Mouse (Mus musculus): ENCODE data around the gene Lama5. TPM values are rescaled to one million over a fixed set of nuclear protein-coding genes. Genes with fewer than 3 reads are reported as not detected.
"Not testable (repeated sequence)": the region's sequence is repeated elsewhere in the genome, so short reads cannot be mapped to it uniquely, and the experiment has no call there.

Gene Lama5
- polyA plus RNA-seq, 2 experiments = 31.2 to 47.3 TPM

DNA sequence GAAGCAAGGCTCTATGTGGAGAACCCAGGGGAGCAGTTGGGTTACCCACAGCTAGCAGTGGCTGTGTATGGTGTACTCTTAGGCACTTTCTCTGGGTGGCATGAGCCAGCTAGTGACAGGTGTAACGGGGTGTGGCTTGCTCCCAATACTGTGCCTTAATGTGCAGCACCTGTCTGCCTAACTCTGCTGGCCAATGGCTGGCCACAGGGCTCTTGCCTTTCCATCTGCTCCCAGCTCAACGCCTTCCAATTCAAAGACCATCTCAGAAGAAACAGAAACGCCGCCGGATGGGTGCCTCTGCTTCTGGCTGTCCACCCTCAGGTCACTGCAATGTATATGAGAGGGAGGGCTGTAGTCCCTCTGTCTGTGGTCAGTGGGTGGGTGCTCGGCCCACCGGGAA, 36.2 kb upstream of the Lama5 start:
- TF ChIP-seq POLR2A (IDR thresholded peaks at IDR 0.05; ENCODE audit: borderline replicate concordance, extremely low read depth, insufficient read depth, insufficient read length) = no peak
- peaks cover 78% of the 10 kb centered on the region for H3K36me3 ChIP-seq (ENCODE audit: control insufficient read depth, insufficient read depth, low read length)
- 91% methylated on average over 7 of the region's 7 CpGs for WGBS

DNA sequence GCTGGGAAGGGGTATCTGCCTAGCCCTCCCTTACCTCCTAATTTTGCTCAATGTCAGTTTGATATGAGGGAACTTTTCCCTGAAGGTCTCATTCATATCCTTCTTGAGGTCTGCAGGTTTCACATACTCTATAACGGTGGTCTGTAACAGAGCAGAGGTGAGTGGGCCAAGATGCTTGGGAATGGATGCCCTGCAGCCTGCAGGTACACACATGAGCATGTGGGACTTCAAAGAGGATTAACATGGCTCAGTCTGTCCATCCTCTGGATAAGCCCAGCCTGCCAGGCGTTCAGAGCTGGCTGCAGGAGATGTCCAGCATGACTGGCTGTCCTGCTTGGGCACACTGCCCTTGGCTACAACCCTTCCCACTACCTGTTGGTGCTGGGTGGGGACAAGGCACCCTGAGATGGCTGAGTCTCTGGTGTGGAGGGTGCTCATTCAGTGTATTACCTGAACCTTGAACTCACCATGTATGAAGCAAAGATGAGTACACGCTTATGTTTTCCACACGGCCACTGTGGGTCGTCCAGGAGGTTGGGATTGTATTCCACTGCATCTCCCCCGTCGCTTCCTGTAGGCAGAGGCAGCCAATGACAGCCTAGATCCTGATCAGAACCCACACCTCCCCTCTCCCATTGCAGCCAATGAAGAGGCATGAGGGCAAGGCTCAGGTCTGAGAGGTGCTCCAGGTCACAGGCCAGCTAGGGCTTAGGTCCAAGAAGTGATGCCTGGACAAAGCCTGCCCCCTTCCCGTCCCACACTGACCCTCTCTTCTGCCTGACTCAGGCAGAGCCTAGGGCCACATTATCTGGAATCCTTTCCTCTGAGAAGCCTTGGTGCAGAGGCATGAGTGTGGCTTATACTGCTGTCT, 35.2 kb upstream of the Lama5 start:
- peaks cover 67% of the 10 kb centered on the region for H3K36me3 ChIP-seq (ENCODE audit: control insufficient read depth, insufficient read depth, low read length)
- ATAC-seq (ENCODE audit: low FRiP score, low read depth) (no peak), DNase-seq (ENCODE audit: low spot score) (no peak)
- no peaks in the 10 kb centered on the region for H3K9me3 ChIP-seq (ENCODE audit: control insufficient read depth, low read length)
- H3K9ac ChIP-seq (ENCODE audit: low read depth, low read length, severe bottlenecking) = no peak overlapping the region
- WGBS = 48% methylated on average over 8 of the region's 8 CpGs
- no peaks in the 10 kb centered on the region for H3K27me3 ChIP-seq (ENCODE audit: control insufficient read depth, insufficient read depth, low read length)
- no peak for TF ChIP-seq POLR2A (IDR thresholded peaks at IDR 0.05; ENCODE audit: borderline replicate concordance, extremely low read depth, insufficient read depth, insufficient read length)
- H3K4me3 ChIP-seq (replicated peaks; ENCODE audit: low read length) = no peak overlapping the region
- no peak overlapping the region for H3K27ac ChIP-seq (replicated peaks; ENCODE audit: low read depth, low read length)
- H3K4me2 ChIP-seq (replicated peaks; ENCODE audit: low read depth, low read length, severe bottlenecking) = no peak overlapping the region
- peaks cover 14% of the 10 kb centered on the region for H3K4me1 ChIP-seq (ENCODE audit: control insufficient read depth, insufficient read depth, low read length)

More for the DNA sequence above, 36.2 kb upstream of the Lama5 start:
- ATAC-seq (ENCODE audit: low FRiP score, low read depth) (no peak), DNase-seq (ENCODE audit: low spot score) (no peak)
- H3K9ac ChIP-seq (ENCODE audit: low read depth, low read length, severe bottlenecking) = no peak overlapping the region
- H3K9me3 ChIP-seq (ENCODE audit: control insufficient read depth, low read length) = no peaks in the 10 kb centered on the region
- peaks cover 7% of the 10 kb centered on the region; the same call in 1 of the 2 replicates for H3K4me1 ChIP-seq (ENCODE audit: control insufficient read depth, insufficient read depth, low read length)
- H3K4me3 ChIP-seq (replicated peaks; ENCODE audit: low read length) = no peak overlapping the region
- no peak overlapping the region for H3K4me2 ChIP-seq (replicated peaks; ENCODE audit: low read depth, low read length, severe bottlenecking)
- no peaks in the 10 kb centered on the region for H3K27me3 ChIP-seq (ENCODE audit: control insufficient read depth, insufficient read depth, low read length)
- no peak overlapping the region for H3K27ac ChIP-seq (replicated peaks; ENCODE audit: low read depth, low read length)

DNA sequence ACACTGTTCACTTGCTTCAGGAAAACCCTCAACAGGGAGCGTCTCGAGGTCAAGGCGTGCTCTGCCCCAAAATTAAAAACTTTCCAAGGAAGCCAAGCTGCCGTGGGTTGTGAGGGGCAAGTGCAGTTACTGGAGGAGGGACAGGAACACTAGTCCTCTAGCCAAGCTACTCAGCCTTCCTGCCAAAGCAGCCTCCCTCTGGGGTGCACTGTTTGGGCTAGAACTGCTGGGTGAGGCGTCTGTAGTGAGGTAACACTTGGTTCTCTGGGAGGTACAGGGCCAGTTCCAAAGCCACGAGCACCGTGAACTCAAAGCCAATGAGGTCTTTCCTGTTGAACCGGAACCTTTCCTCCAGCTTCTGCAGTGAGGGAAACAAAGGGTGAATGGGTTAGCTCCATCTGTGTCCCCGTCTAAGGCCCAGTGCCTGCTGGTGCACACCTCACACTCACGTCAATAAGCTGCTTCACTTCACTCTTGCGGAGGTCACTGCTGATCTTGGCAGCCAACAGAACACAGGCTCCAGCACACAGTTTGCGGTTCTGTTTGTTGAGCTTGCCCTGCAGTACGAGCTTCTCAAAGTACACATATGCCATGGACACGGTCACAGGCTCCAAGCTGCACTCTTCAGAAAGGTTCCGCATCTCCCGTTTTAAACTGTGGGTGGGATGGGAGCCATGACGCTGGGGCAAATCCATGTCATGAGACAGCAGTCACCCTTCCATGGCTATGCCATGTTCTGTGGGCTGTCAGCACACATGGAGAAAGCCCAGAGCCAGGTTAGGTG, 34.4 kb upstream of the Lama5 start:
- not testable (repeated sequence) for H3K9ac ChIP-seq (ENCODE audit: low read depth, low read length, severe bottlenecking); H3K4me3 ChIP-seq (replicated peaks; ENCODE audit: low read length); H3K27ac ChIP-seq (replicated peaks; ENCODE audit: low read depth, low read length); H3K9me3 ChIP-seq (ENCODE audit: control insufficient read depth, low read length); H3K4me2 ChIP-seq (replicated peaks; ENCODE audit: low read depth, low read length, severe bottlenecking); DNase-seq (ENCODE audit: low spot score); H3K27me3 ChIP-seq (ENCODE audit: control insufficient read depth, insufficient read depth, low read length); ATAC-seq (ENCODE audit: low FRiP score, low read depth)
- Histone ChIP-seq H3K36me3 (ENCODE audit: control insufficient read depth, insufficient read depth, low read length) (peaks cover 66% of the 10 kb centered on the region), H3K4me1 (ENCODE audit: control insufficient read depth, insufficient read depth, low read length) (peaks cover 14% of the 10 kb centered on the region)
- 74% methylated on average over 17 of the region's 17 CpGs for WGBS

DNA sequence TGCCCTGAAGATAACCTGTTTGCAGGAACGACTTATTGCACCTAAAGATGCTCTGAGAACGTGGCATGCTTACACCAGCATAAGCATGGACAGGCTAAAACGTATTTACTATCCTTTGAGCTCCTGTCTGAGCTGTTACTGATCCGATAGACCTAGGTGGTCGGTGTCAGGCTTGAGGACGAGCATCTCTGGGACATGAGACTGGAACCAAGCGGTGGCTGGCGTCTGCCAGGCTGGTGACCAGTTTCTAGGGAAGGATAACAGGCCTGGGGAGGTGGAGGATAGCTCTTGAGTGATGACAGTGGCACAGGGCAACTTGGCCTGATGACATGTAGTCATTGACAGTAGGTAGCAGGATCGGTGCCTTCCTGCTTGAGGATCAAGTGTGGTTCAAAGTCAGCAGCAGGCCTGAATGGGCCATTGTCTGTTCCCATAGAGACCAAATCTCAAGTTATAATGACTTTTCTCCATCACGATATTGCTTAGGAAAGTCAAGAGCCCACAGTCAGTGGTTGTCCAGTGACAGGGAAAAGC, 33.4 kb upstream of the Lama5 start:
- Histone ChIP-seq H3K36me3 (ENCODE audit: control insufficient read depth, insufficient read depth, low read length) (peaks cover 60% of the 10 kb centered on the region), H3K4me1 (ENCODE audit: control insufficient read depth, insufficient read depth, low read length) (peaks cover 14% of the 10 kb centered on the region)
- not testable (repeated sequence) for H3K9ac ChIP-seq (ENCODE audit: low read depth, low read length, severe bottlenecking); H3K27me3 ChIP-seq (ENCODE audit: control insufficient read depth, insufficient read depth, low read length); H3K9me3 ChIP-seq (ENCODE audit: control insufficient read depth, low read length); H3K4me3 ChIP-seq (replicated peaks; ENCODE audit: low read length); H3K4me2 ChIP-seq (replicated peaks; ENCODE audit: low read depth, low read length, severe bottlenecking); H3K27ac ChIP-seq (replicated peaks; ENCODE audit: low read depth, low read length); ATAC-seq (ENCODE audit: low FRiP score, low read depth); DNase-seq (ENCODE audit: low spot score)
- 87% methylated on average over 10 of the region's 10 CpGs for WGBS
